Mouse (Mus musculus) frontal cortex, postnatal 10 days (tissue): Measurements from ENCODE around the gene Katnal1.

ENCODE experiments used
- DNase-seq, 2 experiments: peaks; one replicate each; pipeline ENCODE4 v3.0.0; 2022; ENCODE audit warnings: low spot score in 2 of 2, mixed read lengths in 1 of 2

Gene Katnal1

GRCm38 (mm10) chr5:148885821-148886609 is 43.1 kb downstream of the Katnal1 start:
- DNase-seq, result no peak

DNA sequence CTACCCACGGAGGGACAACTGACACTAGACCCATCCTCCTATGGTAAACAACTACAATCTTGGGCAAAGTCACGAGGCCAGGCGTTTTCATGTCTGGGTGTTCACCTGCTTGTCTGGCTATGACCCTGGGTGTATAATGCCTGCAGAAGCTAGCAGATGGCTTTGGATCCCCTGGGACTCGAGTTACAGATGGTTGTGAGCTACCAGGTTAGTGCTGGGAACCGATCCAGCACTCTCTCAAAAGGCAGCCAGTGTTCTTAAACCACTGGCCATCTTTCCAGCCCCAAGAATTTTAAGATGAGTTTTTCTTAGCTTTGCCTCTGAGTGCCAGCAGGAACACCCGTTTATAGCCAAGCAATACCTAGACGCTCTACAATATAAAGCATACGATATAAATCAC is 45.4 kb downstream of the Katnal1 start:
- no peak for DNase-seq

DNA sequence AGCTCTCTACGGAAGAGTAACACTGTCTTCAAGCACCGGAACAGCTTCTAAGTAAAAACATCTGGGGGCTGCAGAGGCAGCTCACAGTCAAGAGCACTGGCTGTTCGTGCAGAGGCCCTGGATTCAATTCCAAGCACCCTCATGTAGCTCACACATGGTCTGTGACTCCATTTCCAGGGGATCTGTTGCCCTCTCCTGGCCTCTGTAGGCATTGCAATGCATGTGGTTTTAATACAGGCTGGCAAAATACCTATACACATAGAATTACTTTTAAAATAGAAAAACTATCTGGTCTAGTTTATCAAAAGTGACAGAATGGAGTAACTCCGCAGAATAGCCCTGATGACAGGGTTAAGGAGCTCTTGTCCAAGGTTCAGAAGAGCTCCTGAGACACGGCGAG is 49.9 kb downstream of the Katnal1 start:
- DNase-seq, result no peak

- no peak for DNase-seq
Observed at GRCm38 (mm10) chr5:148873116-148873515, 56.0 kb downstream of the Katnal1 start.

GRCm38 (mm10) chr5:148869583-148869982 is 59.5 kb downstream of the Katnal1 start:
- DNase-seq, result no peak

DNA sequence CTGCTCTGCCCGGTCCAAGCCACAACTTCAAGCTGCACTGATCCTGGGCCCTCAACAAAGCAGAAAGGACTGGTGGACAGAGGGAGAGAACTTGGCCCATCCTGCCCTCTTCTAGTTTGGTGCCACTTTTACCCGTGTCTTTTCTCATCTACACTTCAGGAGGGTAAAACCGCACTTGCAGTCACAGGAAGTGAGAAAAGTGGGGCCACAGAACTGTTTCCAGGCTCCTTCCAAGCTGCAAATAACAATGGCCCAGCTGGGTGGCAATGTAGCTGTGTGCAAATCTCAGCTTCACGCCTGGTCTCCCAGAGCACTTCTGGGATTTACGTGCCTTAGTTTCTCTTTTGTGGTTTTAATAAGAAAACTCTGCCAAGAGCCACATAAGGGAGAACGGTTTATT is 61.4 kb downstream of the Katnal1 start:
- no peak for DNase-seq

GRCm38 (mm10) chr5:148867171-148867570 is 61.9 kb downstream of the Katnal1 start:
- DNase-seq, result no peak

DNA sequence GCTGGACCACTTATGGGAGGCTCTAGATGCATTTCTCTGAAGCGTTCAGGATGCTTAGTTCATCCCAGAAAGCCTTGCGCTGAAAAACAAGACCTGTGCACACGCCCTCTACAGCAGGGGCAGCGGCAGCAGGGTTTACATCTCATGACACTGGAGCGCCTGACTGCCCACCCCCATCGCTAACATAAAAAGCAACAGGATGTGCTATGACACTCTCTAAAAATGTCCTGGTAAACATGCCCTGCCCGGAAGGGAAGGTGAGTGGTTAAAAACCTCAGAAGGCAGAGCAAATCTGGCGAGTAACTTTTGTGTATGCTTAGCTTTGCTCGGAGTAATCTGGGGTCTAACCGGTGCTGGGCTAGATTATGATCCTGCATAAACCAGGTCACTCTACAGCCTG is 62.5 kb downstream of the Katnal1 start:
- DNase-seq, result no peak

DNA sequence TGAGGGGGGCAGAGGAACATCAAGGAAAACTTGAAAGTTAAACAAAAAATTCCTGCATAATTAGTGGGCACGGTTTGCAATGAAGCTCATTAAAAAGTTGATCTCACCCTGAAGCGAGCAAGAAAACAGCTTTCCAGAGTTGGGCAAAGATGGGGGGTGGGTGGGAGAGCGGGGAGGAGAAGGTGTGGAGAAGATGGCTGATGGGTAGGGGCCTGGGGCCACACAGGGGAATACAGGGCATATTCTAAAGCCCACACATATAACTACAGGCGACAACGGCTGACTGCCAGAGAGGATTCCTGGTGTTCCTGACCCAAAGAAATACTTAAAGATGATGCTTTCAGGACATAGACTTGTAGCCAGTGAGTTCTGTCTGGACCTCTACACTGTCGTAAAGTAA is 65.7 kb downstream of the Katnal1 start:
- DNase-seq, result no peak

DNA sequence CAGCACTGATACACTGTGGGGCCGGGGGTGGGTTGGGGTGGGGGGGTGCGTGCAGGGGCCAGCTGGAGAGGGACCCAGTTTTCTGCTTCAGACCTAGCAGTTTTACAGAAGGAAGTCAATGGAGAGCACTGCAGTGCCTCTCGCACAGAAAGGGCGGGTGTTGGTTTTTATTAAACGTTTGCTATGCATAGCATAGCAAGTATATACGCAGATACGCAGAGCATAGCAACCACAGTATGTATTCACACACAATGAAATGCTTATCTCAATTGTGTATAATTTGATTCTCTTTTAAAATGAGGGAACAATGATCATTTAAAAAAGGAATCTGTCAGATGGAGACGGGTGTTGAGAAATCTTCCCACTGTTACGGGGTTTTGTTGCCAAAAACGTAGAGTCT is 66.3 kb downstream of the Katnal1 start:
- no peak for DNase-seq

GRCm38 (mm10) chr5:148862136-148862535 is 67.0 kb downstream of the Katnal1 start:
- no peak for DNase-seq

GRCm38 (mm10) chr5:148857522-148857921 is 71.6 kb downstream of the Katnal1 start:
- DNase-seq, result no peak

DNA sequence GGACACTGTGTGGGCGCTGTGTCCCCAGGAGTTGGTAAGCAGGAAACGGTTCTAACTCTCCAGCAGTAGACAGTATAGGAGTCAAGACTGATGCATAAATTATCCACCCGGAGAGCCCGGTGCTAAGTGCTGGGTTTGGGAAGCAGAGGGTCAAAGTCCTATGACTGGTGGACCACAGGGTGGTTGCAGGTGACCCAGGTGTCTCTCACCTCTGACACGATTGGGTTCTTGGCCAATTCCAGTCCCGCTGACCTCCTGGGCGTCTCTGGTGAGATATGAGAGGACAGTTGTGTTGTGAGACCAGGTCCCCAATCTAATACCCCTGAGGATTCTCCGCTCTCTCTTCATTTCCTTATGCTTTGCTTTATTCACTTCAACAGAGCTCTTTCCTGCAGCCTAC is 74.1 kb downstream of the Katnal1 start:
- DNase-seq, result no peak

GRCm38 (mm10) chr5:148854166-148854565 is 75.0 kb downstream of the Katnal1 start:
- DNase-seq, result no peak

- no peak for DNase-seq
Observed at GRCm38 (mm10) chr5:148849516-148849915, 79.6 kb downstream of the Katnal1 start.

- DNase-seq, result no peak
Observed at GRCm38 (mm10) chr5:148847032-148847431, 82.1 kb downstream of the Katnal1 start.

DNA sequence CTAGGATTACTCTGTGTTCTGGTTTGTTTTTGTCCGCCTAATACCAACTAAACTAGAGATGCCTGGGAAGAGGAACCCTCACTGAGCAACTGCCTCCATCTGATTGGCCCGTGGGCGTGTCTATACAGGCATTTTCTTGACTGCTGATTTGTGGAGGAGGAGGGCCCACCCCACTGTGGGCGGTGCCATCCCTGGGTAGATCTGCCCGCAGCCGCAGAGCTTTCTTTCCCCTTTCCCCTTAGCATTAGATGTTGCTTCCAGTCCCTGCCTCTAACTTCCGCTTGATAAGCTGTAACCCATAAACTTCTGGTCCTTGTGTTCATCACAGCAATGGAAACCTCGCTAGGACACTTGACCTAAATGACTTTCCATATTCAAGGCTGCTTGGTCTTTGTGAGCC is 92.1 kb downstream of the Katnal1 start:
- no peak for DNase-seq

DNA sequence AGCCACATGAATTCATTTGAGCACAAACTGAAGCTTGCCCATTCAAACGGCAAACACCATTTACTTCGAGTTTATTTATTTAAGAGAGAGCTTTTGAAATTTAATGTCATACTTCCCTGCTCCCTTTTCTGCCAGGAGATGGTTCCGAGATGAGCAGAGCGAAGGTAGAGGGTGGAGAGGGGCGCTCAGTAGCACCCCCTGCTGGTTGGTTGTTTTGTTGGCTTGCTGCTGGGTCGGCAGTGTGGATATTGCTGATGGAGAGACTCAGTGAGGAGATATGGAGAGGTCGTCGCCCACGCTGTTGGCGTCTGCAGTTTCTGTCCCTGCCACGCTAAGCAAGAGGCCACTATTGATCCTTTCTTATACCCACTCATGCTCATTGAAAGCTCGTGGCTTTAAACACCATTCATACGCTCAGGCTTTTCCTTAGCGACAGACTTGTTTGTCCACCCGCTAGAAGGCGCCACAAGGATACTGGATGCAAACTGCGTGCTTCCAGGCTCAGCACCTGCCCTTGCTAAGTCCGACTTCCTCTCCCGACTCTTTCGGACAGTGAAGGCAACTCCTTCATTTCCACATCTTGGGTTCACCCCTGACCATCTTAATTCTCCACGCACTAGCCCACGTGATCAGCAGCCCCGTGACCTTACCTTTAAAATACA is 97.4 kb downstream of the Katnal1 start:
- DNase-seq, result peak in 1 of 2 experiments; percentile 68

DNA sequence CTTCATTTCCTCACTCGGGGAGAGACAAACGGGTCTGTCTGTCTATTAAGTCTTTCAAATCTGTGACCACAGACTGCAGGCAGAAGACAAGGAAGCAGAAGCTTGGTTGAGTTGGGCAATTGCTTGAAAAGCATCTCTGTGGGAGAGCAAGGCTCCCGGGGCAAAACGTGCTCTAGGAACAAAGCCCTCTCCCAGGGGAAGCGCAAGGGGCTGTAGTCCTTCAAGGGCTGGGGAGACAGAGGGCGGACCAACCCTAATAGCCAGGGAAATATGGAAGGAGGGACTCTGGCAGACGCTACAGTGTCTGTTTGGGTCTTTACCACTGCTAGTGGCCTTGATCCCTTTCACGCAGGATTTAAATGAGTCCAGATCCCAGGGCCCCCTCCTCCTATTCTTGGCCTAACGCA is 98.0 kb downstream of the Katnal1 start:
- no peak for DNase-seq

- DNase-seq, result no peak
Observed at GRCm38 (mm10) chr5:148825732-148826131, 103.4 kb downstream of the Katnal1 start.

GRCm38 (mm10) chr5:148822772-148823171 is 106.3 kb downstream of the Katnal1 start:
- DNase-seq, result no peak
